Mouse (Mus musculus) hindbrain, embryonic 10.5 days (tissue): ENCODE measurements around the gene Olfr944. TPM values are rescaled to one million over a fixed set of nuclear protein-coding genes. Genes with fewer than 3 reads are reported as not detected.

Source experiments
- DNase-seq: peaks from one replicate; pipeline ENCODE4 v3.0.0-alpha.2; 2017; ENCODE audit warnings: low spot score
- H3K27ac ChIP-seq: fragments of 300-500 bp; sonication (generic); 2 replicates; pipeline ENCODE4 v1.5.1; 2016; ENCODE audit warnings: mild to moderate bottlenecking, moderate library complexity
- H3K27me3 ChIP-seq: fragments of 300-500 bp; sonication (generic); 2 replicates; pipeline ENCODE4 v1.6.1; 2016; ENCODE audit warnings: mild to moderate bottlenecking; ENCODE audit not compliant: poor library complexity, insufficient read depth, severe bottlenecking
- H3K36me3 ChIP-seq: fragments of 300-500 bp; sonication (generic); 2 replicates; pipeline ENCODE4 v1.6.1; 2016; ENCODE audit warnings: mild to moderate bottlenecking, moderate library complexity
- H3K4me1 ChIP-seq: fragments of 300-500 bp; sonication (generic); replicated peaks from 2 replicates; pipeline ENCODE4 v1.6.1; 2016; ENCODE audit warnings: mild to moderate bottlenecking
- H3K4me3 ChIP-seq: fragments of 300-500 bp; sonication (generic); 2 replicates; pipeline ENCODE4 v1.5.1; 2016; ENCODE audit warnings: mild to moderate bottlenecking, moderate library complexity
- H3K9me3 ChIP-seq: fragments of 300-500 bp; sonication (generic); 2 replicates; pipeline ENCODE4 v1.6.1; 2016; ENCODE audit warnings: mild to moderate bottlenecking, moderate library complexity
- WGBS: fragments of 180-500 bp; shearing (Covaris S2); methylation state at CpG from one replicate; pipeline ENCODE4 v1.1.7; 2016; 5-methylcytosine and 5-hydroxymethylcytosine counted together
- polyA plus RNA-seq: library from polyadenylated mRNA; unstranded; fragments of >200 nt; fragmentation: Nextera tagmentation; extraction: Ambion mirVana; gene quantifications from 2 replicates; pipeline ENCODE4 v1.2.1, GENCODE M21; 2016

The Olfr944 gene
- not detected in 2 replicates for polyA plus RNA-seq

DNA sequence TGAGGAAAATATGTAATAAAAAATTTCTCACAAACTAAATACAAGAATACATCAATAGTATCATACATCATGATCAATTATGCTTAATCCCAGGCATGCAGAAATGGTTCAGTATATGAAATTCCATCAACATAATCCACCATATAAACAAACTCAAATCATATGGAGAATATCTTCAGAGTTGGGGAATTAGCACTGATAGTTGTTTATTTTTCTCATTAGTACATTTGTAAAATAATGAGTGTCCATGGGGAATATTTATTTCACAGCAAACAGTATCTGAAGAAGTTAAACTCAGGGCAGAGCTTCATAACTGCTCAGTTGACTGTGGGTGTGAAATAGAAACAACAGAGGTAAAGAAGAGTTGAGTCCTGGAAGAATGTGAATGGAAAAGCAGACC is at the start of gene Olfr944:
Gene Olfr944 (plus strand): TSS at position 301 of the 400 bp plus-strand sequence.
- H3K4me1 ChIP-seq = no peaks in the 10 kb centered on the region
- no peak within 1 kb of the TSS for H3K4me3 ChIP-seq
- no peak for DNase-seq
- no peaks in the 10 kb centered on the region for H3K9me3 ChIP-seq
- no peaks in the 10 kb centered on the region for H3K27me3 ChIP-seq
- no peak within 1 kb of the TSS for H3K27ac ChIP-seq
- no peaks in the 10 kb centered on the region for H3K36me3 ChIP-seq

DNA sequence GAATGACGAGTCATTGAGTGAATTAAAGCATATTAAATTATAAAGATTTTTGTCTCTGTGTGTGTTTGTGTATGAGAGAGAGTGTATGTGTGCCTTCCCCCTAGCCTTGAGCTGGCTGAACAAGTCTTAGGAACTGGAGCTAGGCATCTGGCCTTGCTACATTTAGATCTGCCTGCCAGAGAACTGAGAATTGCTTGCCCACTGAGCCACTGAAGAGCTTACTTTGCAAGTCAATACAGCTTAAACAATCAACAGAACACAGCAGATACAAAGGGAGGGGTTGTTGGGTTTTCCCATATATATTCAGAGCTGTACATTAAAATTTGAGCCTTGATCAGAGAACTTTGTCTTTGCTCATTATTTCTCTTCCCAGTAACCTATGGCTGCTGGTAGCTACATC is 49.3 kb upstream of the Olfr944 start:
- Histone ChIP-seq H3K9me3 (no peaks in the 10 kb centered on the region), H3K4me3 (no peak overlapping the region), H3K36me3 (no peaks in the 10 kb centered on the region), H3K4me1 (no peaks in the 10 kb centered on the region), H3K27me3 (no peaks in the 10 kb centered on the region), H3K27ac (no peak overlapping the region)
- WGBS = 63% methylated on average over 1 of the region's 1 CpGs
- DNase-seq = no peak

DNA sequence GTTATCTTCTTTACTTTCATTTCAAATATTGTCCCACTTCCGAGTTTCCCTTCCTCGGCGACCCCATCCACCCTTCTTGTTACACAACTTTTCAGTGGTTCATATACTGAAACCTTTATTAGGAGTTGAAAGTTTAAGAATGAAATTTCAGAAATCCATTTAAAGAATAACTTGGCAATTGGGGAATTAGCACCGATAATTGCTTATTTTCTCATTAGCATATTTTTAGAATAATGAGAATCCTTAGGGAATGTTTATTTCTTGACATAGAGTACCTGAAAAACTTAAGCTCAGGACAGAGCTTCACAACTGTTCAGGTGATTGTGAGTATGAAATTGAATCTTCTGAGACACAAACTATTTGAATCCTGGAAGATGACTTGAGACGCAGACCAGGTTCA is 35.7 kb upstream of the Olfr944 start, which contains the start of gene Olfr943:
Gene Olfr943 (plus strand): TSS at position 301 of the 400 bp plus-strand sequence.
- no peaks in the 10 kb centered on the region for H3K4me1 ChIP-seq
- no peaks in the 10 kb centered on the region for H3K27me3 ChIP-seq
- DNase-seq = no peak
- no peak within 1 kb of the TSS for H3K27ac ChIP-seq
- 92% methylated on average over 5 of the region's 5 CpGs for WGBS
- H3K4me3 ChIP-seq = no peak within 1 kb of the TSS
- peaks cover 6% of the 10 kb centered on the region; the same call in 1 of the 2 replicates for H3K9me3 ChIP-seq
- no peaks in the 10 kb centered on the region for H3K36me3 ChIP-seq

DNA sequence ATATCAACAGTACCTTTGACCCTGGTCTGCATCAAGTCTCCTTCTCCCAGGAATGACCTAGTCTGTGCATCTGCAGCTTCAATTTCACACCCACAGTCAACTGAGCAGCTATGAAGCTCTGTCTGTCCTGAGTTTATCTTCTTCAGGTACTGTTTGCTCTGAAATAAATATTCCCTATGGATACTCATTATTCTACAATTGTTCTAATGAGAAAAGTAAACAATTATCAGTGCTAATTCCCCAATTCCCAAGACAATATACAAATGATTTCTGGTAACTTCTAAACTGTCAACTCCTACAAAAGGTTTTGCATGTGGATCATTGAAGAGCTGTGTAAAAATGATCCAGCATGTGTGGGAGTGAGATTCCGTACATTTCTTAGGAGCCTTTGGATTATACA is 48.2 kb downstream of the Olfr944 start, which contains the start of gene Olfr1537:
Gene Olfr1537 (minus strand): TSS at position 101 of the 400 bp plus-strand sequence.
- no peak for DNase-seq
- WGBS = 88% methylated on average over 1 of the region's 1 CpGs
- Histone ChIP-seq H3K4me1 (no peaks in the 10 kb centered on the region), H3K4me3 (no peak within 1 kb of the TSS), H3K27me3 (no peaks in the 10 kb centered on the region), H3K27ac (no peak within 1 kb of the TSS), H3K9me3 (no peaks in the 10 kb centered on the region), H3K36me3 (no peaks in the 10 kb centered on the region)

Other genes starting within 250 kb of the Olfr944 start
- not detected in 2 replicates for gene Olfr933, start 229.6 kb upstream of the Olfr944 start, polyA plus RNA-seq
- gene Olfr934, start 213.6 kb upstream of the Olfr944 start, polyA plus RNA-seq = not detected in 2 replicates
- gene Olfr935, start 202.2 kb upstream of the Olfr944 start, polyA plus RNA-seq = not detected in 2 replicates
- gene Olfr146, start 178.5 kb upstream of the Olfr944 start, polyA plus RNA-seq = not detected in 2 replicates
- not detected in 2 replicates for gene Olfr937, start 137.0 kb upstream of the Olfr944 start, polyA plus RNA-seq
- gene Olfr938, start 123.0 kb upstream of the Olfr944 start, polyA plus RNA-seq = not detected in 2 replicates
- gene Olfr27, start 73.8 kb upstream of the Olfr944 start, polyA plus RNA-seq = not detected in 2 replicates
- gene Olfr943, start 35.6 kb upstream of the Olfr944 start, polyA plus RNA-seq = not detected in 2 replicates
- gene Olfr1537, start 48.1 kb downstream of the Olfr944 start, polyA plus RNA-seq = not detected in 2 replicates
- not detected in 2 replicates for gene Olfr945, start 74.9 kb downstream of the Olfr944 start, polyA plus RNA-seq
- gene Olfr948, start 124.1 kb downstream of the Olfr944 start, polyA plus RNA-seq = not detected in 2 replicates
- not detected in 2 replicates for gene Olfr951, start 185.5 kb downstream of the Olfr944 start, polyA plus RNA-seq
- gene Olfr952, start 225.2 kb downstream of the Olfr944 start, polyA plus RNA-seq = not detected in 2 replicates